Mouse (Mus musculus) liver, embryonic 15.5 days (tissue): ENCODE data around the gene Myo1f. TPM values are rescaled to one million over a fixed set of nuclear protein-coding genes. Genes with fewer than 3 reads are reported as not detected.

Source experiments
- ATAC-seq: fragments of 200-750 bp; cut with Nextera tagmentation; 2 replicates; pipeline ENCODE4 v1.8.0; 2017; ENCODE audit warnings: moderate number of reproducible peaks, mild to moderate bottlenecking, moderate library complexity; ENCODE audit not compliant: insufficient read depth
- H3K27ac ChIP-seq: fragments of 300-500 bp; sonication (generic); replicated peaks from 2 replicates; pipeline ENCODE4 v1.5.1; 2015; ENCODE audit warnings: mild to moderate bottlenecking, inconsistent platforms
- H3K27me3 ChIP-seq: fragments of 300-500 bp; sonication (generic); 2 replicates; pipeline ENCODE4 v1.6.1; 2015; ENCODE audit warnings: mild to moderate bottlenecking, inconsistent platforms
- H3K36me3 ChIP-seq: fragments of 300-500 bp; sonication (generic); replicated peaks from 2 replicates; pipeline ENCODE4 v1.6.1; 2015; ENCODE audit warnings: moderate library complexity, mild to moderate bottlenecking, inconsistent platforms
- H3K4me1 ChIP-seq: fragments of 300-500 bp; sonication (generic); replicated peaks from 2 replicates; pipeline ENCODE4 v1.6.1; 2015; ENCODE audit warnings: inconsistent platforms
- H3K4me2 ChIP-seq: fragments of 300-500 bp; sonication (generic); 2 replicates; pipeline ENCODE4 v1.6.1; 2015; ENCODE audit warnings: moderate library complexity, mild to moderate bottlenecking, inconsistent platforms
- H3K4me3 ChIP-seq: fragments of 300-500 bp; sonication (generic); replicated peaks from 2 replicates; pipeline ENCODE4 v1.5.1; 2015; ENCODE audit warnings: mild to moderate bottlenecking, inconsistent platforms
- H3K9ac ChIP-seq: fragments of 300-500 bp; sonication (generic); 2 replicates; pipeline ENCODE4 v1.6.1; 2015; ENCODE audit warnings: moderate library complexity, mild to moderate bottlenecking, inconsistent platforms
- H3K9me3 ChIP-seq: fragments of 300-500 bp; sonication (generic); replicated peaks from 2 replicates; pipeline ENCODE4 v1.6.1; 2016; ENCODE audit warnings: inconsistent platforms
- WGBS: fragments of 180-500 bp; shearing (Covaris S2); methylation state at CpG from one replicate; pipeline ENCODE4 v1.1.7; 2015; ENCODE audit warnings: mixed read lengths; ENCODE audit not compliant: insufficient replicate concordance; 5-methylcytosine and 5-hydroxymethylcytosine counted together
- polyA plus RNA-seq: library from polyadenylated mRNA; unstranded; fragments of >200 nt; fragmentation: Nextera tagmentation; extraction: Ambion mirVana; gene quantifications from 2 replicates; pipeline ENCODE4 v1.2.1, GENCODE M21; 2015

Gene Myo1f
- polyA plus RNA-seq = 11.9 and 12.3 TPM in 2 replicates

- ATAC-seq = peak; percentile 57
- Histone ChIP-seq H3K27me3 (no peaks in the 10 kb centered on the region), H3K27ac (0 out of 2 replicates have a peak within 1 kb of the TSS, but pooled peaks have one; percentile 11), H3K4me2 (peak within 1 kb of the TSS; percentile 19; the same call in 1 of the 2 replicates), H3K9ac (no peak within 1 kb of the TSS), H3K36me3 (peaks cover 8% of the 10 kb centered on the region), H3K4me3 (peak within 1 kb of the TSS; percentile 30), H3K4me1 (no peaks in the 10 kb centered on the region), H3K9me3 (no peaks in the 10 kb centered on the region)
- 6% methylated on average over 6 of the region's 6 CpGs for WGBS
These were observed at the start of gene Myo1f for GRCm38 (mm10) chr17:33555223-33555855. Gene Myo1f, plus strand, starts transcription at chr17:33555707.

GRCm38 (mm10) chr17:33508386-33508785 is 47.1 kb upstream of the Myo1f start:
- Histone ChIP-seq H3K9ac (no peak overlapping the region), H3K4me3 (no peak overlapping the region), H3K4me2 (no peak overlapping the region), H3K27ac (no peak overlapping the region), H3K4me1 (no peaks in the 10 kb centered on the region), H3K9me3 (no peaks in the 10 kb centered on the region), H3K27me3 (no peaks in the 10 kb centered on the region), H3K36me3 (no peaks in the 10 kb centered on the region)
- WGBS = 56% methylated on average over 1 of the region's 1 CpGs
- no peak for ATAC-seq

- no peaks in the 10 kb centered on the region for H3K36me3 ChIP-seq
- WGBS = 61% methylated on average over 5 of the region's 5 CpGs
- no peak overlapping the region for H3K27ac ChIP-seq
- H3K4me2 ChIP-seq = no peak overlapping the region
- no peak overlapping the region for H3K4me3 ChIP-seq
- no peaks in the 10 kb centered on the region for H3K9me3 ChIP-seq
- ATAC-seq = no peak
- no peaks in the 10 kb centered on the region for H3K27me3 ChIP-seq
- H3K4me1 ChIP-seq = no peaks in the 10 kb centered on the region
- H3K9ac ChIP-seq = no peak overlapping the region
These were observed 45.3 kb upstream of the Myo1f start for GRCm38 (mm10) chr17:33510172-33510571.

- no peaks in the 10 kb centered on the region for H3K36me3 ChIP-seq
- no peak overlapping the region for H3K4me2 ChIP-seq
- H3K4me1 ChIP-seq = no peaks in the 10 kb centered on the region
- H3K9ac ChIP-seq = no peak overlapping the region
- H3K27me3 ChIP-seq = no peaks in the 10 kb centered on the region
- 32% methylated on average over 2 of the region's 2 CpGs for WGBS
- no peak overlapping the region for H3K4me3 ChIP-seq
- no peak for ATAC-seq
- H3K27ac ChIP-seq = no peak overlapping the region
- H3K9me3 ChIP-seq = no peaks in the 10 kb centered on the region
These were observed 42.8 kb upstream of the Myo1f start for GRCm38 (mm10) chr17:33512441-33513415.

DNA sequence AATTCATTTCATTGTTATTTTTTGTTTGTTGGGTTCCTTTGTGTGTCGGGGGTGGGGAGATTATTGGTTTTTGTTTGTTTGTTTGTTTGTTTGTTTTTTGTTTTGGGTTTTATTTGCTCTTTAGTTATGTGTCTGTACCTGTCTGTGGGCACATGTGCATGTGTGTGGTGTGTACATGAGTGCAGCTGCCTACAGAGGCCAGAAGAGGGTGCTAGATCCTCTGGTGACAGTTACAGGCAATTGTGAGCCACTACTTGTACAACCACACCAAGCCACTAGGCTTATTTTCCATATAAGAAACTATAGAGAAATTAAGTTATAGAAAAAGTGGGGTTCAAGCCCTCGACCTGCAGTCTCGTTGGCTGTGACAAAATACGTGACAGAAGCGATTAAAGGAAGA is 41.6 kb upstream of the Myo1f start:
- no peaks in the 10 kb centered on the region for H3K36me3 ChIP-seq
- ATAC-seq = no peak
- WGBS = 69% methylated on average over 5 of the region's 5 CpGs
- H3K4me2 ChIP-seq = no peak overlapping the region
- H3K4me3 ChIP-seq = no peak overlapping the region
- no peaks in the 10 kb centered on the region for H3K9me3 ChIP-seq
- H3K9ac ChIP-seq = no peak overlapping the region
- H3K27me3 ChIP-seq = no peaks in the 10 kb centered on the region
- no peak overlapping the region for H3K27ac ChIP-seq
- no peaks in the 10 kb centered on the region for H3K4me1 ChIP-seq

GRCm38 (mm10) chr17:33520366-33520765 is 35.1 kb upstream of the Myo1f start:
- no peak overlapping the region for H3K27ac ChIP-seq
- no peak overlapping the region for H3K9ac ChIP-seq
- no peaks in the 10 kb centered on the region for H3K36me3 ChIP-seq
- ATAC-seq = no peak
- peaks cover 9% of the 10 kb centered on the region for H3K4me1 ChIP-seq
- peaks cover 6% of the 10 kb centered on the region; the same call in 1 of the 2 replicates for H3K27me3 ChIP-seq
- 20% methylated on average over 1 of the region's 1 CpGs for WGBS
- H3K4me2 ChIP-seq = no peak overlapping the region
- H3K4me3 ChIP-seq = no peak overlapping the region
- H3K9me3 ChIP-seq = no peaks in the 10 kb centered on the region

DNA sequence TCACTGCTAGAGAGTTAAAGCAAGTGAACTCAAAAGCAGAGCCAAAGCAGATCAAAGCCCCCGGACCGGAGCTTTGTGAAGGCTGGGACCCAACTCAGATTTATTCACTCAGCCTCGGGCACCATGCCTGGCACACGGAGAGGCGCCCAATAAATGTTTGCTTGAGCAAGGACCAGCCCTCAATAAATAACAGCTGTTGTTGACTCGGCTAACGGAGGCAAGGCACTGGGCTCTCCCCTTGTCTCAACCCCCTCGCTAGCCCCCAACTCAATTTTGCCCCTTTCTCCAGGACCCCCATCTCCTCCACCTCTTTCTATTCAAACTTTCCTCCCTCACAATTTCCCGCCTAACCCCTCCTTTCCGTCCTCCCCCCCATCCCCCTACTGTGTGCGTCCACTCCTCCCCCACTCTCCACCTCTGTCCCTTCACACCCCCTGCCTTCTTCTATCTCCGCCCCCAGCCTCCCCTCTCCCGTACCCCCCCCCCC is 32.0 kb upstream of the Myo1f start:
- Histone ChIP-seq H3K27ac (no peak overlapping the region), H3K27me3 (peaks cover 6% of the 10 kb centered on the region; the same call in 1 of the 2 replicates), H3K4me3 (peak overlapping the region; percentile 57), H3K4me2 (peak overlapping the region; percentile 66), H3K4me1 (peaks cover 13% of the 10 kb centered on the region), H3K9ac (no peak overlapping the region), H3K9me3 (no peaks in the 10 kb centered on the region), H3K36me3 (no peaks in the 10 kb centered on the region)
- WGBS = 12% methylated on average over 13 of the region's 13 CpGs
- ATAC-seq = peak; percentile 40; the same call in 1 of the 2 replicates

DNA sequence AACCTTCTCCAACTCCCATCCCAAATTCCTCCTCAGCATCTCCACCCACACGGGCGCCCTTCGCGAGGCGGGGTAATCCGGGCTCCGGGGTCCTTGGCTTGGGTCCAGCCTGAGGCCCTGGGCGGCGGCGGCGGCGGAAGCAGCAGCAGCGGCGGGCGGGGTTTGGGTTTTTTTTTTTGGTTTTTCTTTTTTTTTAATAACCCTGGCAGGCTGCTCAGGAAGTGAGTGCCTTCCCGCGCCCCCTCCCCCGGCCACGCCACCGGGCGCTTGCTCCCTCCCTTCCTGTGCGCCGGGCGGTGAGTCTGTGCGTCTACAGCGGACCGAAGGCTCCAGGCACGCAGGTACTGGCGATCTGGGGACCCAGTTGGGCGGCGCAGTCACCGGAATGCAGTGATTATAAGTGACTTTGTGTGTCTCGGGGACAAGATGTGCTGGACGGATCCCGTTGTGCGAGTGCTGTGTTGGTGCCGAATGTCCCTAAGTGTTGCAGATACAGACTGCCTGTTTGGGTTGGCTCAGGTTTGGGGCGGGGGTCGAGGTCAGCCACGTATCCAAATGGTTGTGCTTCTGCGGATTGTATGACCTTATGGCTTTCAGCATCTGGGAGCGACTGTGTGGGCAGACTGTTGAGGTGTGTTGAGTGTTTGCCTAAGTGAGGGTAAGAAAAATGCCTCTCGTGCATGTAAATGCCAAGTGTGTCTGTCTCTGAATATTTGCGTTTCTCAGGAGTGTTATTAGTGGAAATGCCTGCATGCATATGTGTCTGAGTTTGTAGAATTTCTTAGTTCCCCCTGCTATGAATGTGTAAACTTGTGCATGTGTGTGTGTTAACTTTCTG is 31.4 kb upstream of the Myo1f start, which contains the start of gene Adamts10:
Gene Adamts10, plus strand, starts transcription at position 287 of the 838 bp plus-strand sequence.
- ATAC-seq = peak; percentile 62; the same call in 1 of the 2 replicates
- H3K4me2 ChIP-seq = peak within 1 kb of the TSS; percentile 66
- peaks cover 6% of the 10 kb centered on the region; the same call in 1 of the 2 replicates for H3K27me3 ChIP-seq
- peak within 1 kb of the TSS; percentile 24 for H3K27ac ChIP-seq
- peak within 1 kb of the TSS; percentile 57 for H3K4me3 ChIP-seq
- no peaks in the 10 kb centered on the region for H3K36me3 ChIP-seq
- WGBS = 2% methylated on average over 43 of the region's 44 CpGs
- H3K9me3 ChIP-seq = no peaks in the 10 kb centered on the region
- peaks cover 13% of the 10 kb centered on the region for H3K4me1 ChIP-seq
- H3K9ac ChIP-seq = peak within 1 kb of the TSS; percentile 35; the same call in 1 of the 2 replicates

- H3K4me2 ChIP-seq = peak overlapping the region; percentile 66
- H3K27ac ChIP-seq = 0 out of 2 replicates have a peak overlapping the region, but pooled peaks have one; percentile 24
- WGBS = 16% methylated on average over 2 of the region's 2 CpGs
- peaks cover 6% of the 10 kb centered on the region; the same call in 1 of the 2 replicates for H3K27me3 ChIP-seq
- ATAC-seq = no peak
- no peaks in the 10 kb centered on the region for H3K9me3 ChIP-seq
- H3K4me1 ChIP-seq = peaks cover 13% of the 10 kb centered on the region
- peak overlapping the region; percentile 57 for H3K4me3 ChIP-seq
- no peaks in the 10 kb centered on the region for H3K36me3 ChIP-seq
- H3K9ac ChIP-seq = no peak overlapping the region
These were observed 30.6 kb upstream of the Myo1f start for GRCm38 (mm10) chr17:33524806-33525373.

DNA sequence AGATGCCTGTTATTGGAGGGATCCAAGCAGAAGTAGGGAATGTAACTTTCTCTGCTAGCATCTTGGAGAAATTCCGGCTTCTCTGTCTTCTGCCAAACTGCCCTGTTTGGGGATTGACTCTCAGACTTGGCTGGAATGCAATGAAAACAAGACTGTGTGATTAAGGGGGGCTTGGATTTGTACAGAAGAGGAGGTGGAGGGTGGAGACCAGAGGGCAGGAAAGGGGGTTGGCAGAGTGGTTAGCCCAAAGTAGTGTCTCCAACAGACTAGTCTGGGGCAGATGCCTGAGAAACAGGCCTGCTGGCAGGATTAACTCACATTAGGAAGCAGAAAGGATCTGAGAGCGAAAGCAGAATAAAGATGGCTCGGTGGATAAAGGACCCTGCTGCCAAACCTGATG is 29.0 kb upstream of the Myo1f start:
- Histone ChIP-seq H3K27ac (no peak overlapping the region), H3K4me1 (peaks cover 13% of the 10 kb centered on the region), H3K9me3 (no peaks in the 10 kb centered on the region), H3K27me3 (peaks cover 6% of the 10 kb centered on the region; the same call in 1 of the 2 replicates), H3K4me2 (no peak overlapping the region), H3K36me3 (no peaks in the 10 kb centered on the region; the same call in 1 of the 2 replicates), H3K9ac (no peak overlapping the region), H3K4me3 (no peak overlapping the region)
- no peak for ATAC-seq
- 56% methylated on average over 3 of the region's 3 CpGs for WGBS
